Mouse (Mus musculus): Measurements from ENCODE around the gene Stam.
"Not testable (repeated sequence)": the region's sequence is repeated elsewhere in the genome, so short reads cannot be mapped to it uniquely, and the experiment has no call there.

Gene Stam

DNA sequence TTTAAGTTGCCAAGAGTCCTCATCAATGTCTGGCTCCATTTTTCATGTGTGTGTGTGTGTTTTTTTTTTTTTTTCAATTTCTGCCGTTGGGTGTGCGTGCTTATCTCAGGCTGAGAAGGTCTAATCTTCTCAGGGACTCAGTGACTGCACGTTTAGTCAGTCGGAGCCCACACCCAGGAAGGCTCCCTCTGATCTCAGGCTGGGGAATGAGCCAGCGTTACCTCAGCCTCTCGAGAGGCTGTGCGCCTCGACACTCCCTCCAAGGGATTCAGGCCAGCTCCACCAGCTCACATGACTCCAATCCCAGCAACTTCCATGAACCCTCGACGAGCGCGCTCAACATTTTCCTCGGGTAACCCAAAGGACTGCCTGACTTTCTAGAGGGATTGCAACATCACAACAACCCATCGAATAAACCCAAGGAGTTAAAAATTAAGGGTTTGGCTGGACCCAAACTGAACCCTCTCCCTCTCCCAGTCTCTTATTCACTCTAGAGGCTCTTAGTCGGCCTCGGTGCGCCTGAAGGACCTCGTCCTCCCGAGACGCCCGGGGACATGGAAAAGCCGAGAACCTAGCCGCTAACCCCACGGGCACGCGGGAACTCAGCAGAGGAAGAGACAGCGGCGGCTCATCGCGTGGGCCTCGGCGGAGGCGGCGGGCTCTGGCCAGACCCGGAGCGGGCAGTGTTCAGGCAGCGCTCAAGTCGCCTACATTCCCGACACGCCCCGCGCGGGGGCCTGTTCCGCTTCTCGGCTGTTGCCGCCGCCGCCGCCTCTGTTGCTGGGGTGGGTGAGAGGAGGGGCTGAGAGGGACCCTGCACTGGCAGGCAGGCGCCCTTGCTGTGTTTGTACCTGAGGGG lies at the start of gene Stam:
Gene Stam (plus strand): TSS at position 737 of the 859 bp plus-strand sequence.
- DNase-seq (ENCODE audit: low read depth in 1 of 2, low spot score in 2 of 2) = peak; percentile 58 to 79

DNA sequence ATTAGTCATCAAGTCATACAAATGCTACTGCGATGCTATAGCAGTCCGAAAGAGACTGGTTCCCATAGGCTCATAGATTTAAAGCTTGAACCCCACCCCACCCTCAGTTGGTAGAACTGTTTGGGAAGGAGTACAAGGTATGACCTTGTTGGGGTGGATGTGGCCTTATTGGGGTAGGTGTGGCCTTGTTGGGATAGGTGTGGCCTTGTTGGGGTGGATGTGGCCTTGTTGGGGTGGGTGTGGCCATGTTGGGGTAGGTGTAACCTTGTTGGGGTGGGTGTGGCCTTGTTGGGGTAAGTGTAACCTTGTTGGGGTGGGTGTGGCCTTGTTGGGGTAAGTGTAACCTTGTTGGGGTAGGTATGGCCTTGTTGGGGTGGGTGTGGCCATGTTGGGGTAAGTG lies 32.6 kb upstream of the Stam start:
- DNase-seq (ENCODE audit: low read depth in 1 of 2, low spot score in 2 of 2) = no peak

DNA sequence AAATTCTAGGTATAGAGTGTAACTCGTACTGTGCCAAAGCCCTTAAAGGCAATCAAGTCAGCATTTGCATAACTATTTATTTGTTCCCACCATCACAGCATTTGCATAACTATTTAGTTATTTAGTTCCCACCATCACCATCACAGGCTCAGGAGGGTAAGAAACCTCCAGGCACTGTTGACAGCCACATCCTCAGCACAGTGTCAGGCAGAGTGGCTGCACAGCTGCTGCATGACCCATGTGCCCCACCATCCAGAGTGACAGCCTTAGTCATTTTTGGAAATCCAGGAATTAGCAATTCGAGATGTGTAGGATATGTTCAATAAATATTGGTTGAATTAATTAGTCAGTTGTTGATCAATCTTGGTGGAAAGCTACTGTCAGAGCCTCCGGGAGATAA lies 30.9 kb upstream of the Stam start:
- DNase-seq (ENCODE audit: low read depth in 1 of 2, low spot score in 2 of 2) = no peak

DNA sequence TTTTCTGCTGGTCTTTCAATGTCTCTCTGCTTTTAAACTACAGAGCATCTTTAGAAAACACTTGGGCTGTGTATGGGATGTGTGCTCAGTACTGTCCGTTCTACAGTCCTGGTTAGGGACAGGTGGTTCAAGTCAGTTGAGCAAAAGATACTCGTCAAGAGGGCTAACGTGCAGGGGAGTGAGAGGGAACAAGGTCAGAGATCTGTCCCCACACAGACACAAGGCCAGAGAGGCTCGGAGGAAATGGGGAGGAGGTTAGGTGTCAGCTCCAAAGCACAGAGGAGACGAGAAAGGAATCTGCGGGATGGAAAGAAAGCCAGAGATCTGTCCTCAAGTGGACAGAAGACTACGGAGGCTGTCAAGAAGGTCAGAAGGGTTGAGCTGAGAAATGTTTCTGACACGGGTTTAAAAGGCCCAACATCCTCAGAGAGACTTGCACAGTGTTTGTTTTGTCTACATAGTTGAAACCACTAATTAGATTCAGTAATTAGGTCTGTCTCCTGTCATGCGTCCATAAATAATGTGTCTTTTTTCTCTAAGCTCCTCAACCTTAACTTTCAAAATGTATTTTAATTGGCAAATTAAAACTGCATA lies 30.2 kb upstream of the Stam start:
- DNase-seq (ENCODE audit: low read depth in 1 of 2, low spot score in 2 of 2) = no peak

DNA sequence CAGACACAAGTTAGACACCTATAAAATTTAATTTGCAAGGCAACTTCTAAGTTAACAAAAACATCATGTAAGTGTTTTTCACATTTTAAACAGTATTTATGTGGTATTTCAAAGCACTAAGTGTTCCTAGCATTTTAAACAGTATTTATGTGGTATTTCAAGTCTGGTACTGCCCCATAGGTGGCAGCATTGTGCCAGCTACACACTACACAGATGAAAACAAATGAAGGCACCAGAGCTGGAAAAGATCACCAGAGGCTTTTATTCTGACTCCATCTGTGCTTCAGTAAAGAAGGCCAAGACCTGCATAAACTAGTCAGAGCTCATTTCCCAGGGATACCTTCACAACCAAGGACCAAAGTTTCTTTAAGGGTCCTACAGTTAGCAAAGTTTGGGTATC lies 25.5 kb upstream of the Stam start:
- no peak for DNase-seq (ENCODE audit: low read depth in 1 of 2, low spot score in 2 of 2)

DNA sequence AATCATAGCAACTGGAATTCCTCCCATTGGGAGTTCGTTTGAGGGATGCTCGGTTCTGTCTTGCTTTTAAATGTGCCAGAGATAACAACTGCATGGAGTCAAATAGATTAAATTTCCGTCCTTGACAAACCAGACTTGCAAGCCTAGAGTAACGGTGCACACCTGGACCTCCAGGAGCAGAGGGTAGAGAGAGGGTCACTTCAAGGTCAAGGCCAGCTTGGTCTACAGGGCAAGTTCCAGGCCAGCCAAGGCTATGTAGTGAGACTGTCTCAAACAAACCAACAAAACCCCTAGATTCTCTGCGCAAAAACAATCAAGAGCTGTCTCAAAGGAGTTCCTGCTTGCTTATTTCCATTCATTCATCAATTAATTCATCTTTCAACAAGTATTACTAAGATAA lies 25.1 kb upstream of the Stam start:
- no peak for DNase-seq (ENCODE audit: low read depth in 1 of 2, low spot score in 2 of 2)

DNA sequence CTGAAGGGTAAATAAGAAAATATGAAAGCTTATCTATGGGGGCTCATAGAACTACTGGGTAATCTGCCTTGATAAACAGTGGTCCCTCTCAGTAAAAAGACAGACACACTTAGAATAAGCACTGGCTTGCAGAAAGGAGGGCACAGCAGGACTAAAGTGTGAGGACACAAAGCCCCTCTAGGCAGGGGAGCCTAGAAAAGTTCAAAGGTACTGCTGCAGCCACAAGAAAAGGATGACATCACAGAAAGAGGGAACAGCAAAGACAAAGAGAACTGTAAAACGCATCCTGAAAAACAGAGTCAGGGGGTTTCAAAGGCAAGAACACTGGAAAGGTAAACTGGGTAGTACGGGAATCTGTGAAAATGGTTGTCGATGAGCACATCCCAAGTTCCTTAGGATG lies 20.3 kb upstream of the Stam start:
- no peak for DNase-seq (ENCODE audit: low read depth in 1 of 2, low spot score in 2 of 2)

DNA sequence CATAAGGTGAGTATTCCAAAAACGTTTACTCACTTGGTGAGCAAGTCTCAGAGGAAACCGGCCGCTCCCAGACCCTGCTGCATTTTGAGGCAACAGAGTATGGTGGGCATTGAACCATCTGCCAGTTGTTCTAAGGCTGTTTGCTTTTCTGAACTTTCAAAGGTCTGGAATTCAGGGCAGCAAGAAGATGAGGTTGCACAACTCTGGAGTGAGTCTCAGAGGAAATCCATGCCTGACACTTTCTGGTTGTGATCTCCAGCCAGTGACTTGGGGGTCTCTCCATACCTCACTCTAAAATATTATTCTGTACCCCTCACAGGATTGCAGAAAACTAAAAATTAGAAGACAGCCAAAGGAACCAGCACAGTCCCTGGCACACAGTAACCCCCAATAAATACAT lies 19.7 kb upstream of the Stam start:
- DNase-seq (ENCODE audit: low read depth in 1 of 2, low spot score in 2 of 2) = no peak

DNA sequence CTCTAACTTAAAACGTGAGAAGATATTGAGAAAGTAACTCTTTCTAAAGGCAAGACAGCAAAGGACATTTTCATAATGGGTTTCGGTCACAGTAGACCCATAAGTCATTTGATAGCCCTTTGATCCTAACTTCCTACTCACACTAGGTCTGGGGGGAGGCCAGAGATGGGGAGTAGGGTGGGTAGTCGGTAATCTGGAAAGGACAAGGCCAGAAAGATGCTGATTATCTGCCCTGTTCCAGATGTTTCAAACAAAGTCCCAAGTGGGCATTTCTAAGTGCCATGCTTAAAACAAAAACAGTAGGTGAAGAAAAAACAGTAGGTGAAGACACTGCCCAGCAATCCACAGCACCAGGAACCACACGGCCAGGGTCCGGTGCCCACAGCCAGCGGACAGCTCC lies 19.2 kb upstream of the Stam start:
- DNase-seq (ENCODE audit: low read depth in 1 of 2, low spot score in 2 of 2) = no peak

DNA sequence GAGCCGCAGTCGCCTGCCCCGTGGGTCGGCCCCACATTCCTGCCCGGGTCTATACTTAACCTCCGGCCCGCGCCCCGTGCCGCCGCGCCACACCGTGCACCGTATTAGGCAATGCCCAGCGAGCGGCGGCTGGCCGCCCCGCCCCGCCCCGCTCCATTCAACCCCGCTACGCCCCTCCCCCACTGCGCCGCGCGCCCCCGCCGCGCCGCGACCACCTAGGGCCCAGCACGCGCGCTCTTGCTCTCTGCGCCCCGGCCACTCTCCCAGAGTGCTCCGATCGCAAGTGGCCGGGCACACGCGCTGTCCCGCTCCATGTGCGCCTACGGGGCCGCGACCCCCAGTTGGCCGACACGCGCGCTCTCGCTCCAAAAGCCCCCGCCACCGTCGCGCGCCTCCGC lies 18.7 kb upstream of the Stam start:
- no peak for DNase-seq (ENCODE audit: low read depth in 1 of 2, low spot score in 2 of 2)

DNA sequence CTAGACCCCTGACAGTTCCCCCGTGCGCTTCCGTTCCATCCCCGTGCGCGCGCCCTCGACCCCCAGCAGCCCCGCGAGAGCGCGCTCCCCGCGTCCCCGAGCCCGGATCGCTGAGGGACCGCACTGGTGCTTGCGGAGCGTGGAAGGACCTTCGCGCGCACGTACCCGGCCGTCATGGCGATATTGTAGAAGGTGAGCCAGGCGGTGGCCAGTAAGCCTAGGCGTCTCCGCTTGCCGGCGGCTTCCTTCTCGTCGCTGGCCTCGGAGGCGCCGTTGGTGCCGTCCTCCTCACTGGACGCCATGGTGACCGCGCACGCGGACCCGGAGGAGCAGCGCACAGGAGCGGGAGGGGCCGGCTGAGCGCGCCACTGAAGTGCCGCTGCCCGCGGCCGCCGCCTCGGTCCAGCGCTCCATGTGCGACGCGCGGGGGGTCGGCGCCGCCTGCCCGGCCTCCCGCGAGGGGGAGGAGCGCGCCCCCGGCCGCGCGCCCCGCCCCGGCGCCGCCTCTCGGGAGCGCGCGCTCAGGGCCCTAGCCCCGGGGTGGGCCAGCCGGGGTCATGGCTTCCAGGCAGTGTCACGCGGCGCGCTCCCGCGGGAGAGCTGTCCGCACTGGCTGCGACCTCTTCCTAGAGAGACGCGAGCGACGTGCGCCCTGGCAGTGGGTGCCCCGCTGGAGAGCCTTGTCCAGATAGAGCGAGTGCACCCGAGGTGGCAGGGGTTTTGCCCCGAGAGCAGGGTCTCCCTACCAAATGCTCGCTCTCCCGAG lies 18.1 kb upstream of the Stam start, which contains the start of gene Hacd1:
Gene Hacd1 (minus strand): TSS at position 570 of the 766 bp plus-strand sequence.
- DNase-seq (ENCODE audit: low read depth in 1 of 2, low spot score in 2 of 2) = peak in 1 of 2 experiments; percentile 17

DNA sequence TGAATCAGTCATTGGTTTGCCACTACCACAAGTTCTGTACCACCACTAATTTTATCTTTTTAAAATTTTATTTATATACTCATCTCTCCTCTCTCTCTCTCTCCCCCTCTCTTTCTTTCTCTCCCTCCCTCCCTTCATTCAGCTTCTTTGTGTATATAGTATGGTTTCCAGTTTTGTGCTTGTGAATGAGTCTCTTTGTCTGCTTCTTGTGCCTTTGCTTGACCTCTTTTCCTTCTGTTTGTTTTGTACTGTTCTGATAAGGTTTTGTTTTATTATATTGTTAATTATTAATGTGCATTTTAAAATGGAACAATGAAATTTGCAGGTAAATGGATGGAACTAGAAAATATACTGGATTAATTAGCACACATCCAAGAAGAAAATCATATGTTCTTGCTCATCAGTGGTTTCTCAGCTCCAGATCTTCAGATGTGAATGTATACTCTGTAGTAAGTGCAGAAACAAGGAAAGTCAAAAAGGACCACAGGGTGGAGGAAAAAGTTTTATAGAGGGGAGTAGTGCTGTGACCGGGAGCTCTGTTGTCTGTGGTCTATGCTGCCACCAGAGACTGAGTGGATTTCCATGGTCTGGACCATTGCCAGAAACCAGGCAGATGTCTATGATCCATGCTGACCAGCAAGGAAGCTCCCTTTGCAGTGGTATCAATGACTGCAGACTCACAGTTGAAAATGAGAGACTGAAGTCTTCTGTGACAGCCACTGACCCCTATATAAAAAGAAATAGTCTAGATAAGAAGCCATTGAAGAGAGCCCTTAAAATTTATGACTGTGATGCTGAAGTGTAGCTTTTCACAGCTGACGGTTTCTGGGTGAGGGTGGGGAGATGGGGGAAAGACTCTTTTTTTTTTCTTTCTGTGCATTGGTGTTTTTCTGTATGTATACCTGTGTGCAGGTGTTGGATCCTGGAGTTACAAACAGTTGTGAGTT lies 7.9 kb upstream of the Stam start:
- no peak for DNase-seq (ENCODE audit: low read depth in 1 of 2, low spot score in 2 of 2)

DNA sequence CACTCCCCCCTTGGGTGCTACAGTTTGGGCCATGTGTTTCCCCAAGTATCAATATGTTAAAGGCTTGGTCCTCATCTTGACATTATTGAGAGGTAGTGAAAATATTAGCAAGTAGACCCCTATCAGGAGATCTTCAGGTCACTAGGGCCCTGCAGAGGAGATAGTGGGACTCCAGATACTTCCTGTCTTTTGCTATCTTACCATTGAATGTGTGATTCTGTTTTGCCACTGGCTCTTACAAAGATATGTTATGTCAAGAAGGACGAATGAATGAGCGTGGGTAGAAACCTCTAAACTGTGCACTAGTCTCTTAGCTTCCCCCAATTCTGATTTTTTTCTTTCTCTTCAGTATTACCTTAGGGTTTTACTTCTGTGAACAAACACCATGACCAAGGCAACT lies 4.9 kb upstream of the Stam start:
- no peak for DNase-seq (ENCODE audit: low read depth in 1 of 2, low spot score in 2 of 2)

DNA sequence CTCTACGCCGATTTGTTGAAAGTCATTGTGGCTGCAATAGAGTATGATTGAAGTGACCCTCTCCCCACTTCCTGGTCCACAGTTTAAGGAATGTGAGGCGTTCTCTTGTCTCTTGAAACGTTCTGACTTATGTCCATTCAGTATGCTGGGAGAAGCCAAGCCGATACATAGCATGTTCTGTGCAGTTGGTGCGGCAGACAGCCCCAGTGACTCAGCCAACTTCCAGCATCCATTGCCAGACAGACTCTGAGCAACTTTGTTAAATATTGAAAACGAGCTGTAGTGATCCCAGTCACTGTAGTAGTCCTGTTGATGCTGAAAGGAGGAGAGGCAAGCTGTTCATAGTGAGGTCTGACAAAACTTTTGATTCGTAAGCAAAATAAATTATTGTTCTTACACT lies 3.4 kb upstream of the Stam start:
- DNase-seq (ENCODE audit: low read depth in 1 of 2, low spot score in 2 of 2) = no peak

DNA sequence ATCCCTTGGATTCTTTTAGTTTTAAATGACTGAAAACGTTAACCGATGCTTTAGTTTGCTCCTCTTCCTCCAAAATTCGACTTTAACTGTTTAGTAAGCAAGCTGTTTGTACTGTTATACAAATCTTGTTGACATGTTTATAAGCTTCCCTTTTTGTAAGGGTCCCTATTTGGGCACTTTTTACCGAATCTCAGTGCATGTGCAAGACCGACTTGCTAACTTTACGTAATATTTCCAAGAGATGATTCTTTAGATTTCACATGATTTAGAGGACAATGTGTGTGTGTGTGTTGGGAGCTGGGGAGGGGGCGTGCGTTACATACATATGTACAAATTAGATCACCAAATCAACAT lies 913 bp upstream of the Stam start:
- no peak for DNase-seq (ENCODE audit: low read depth in 1 of 2, low spot score in 2 of 2)

DNA sequence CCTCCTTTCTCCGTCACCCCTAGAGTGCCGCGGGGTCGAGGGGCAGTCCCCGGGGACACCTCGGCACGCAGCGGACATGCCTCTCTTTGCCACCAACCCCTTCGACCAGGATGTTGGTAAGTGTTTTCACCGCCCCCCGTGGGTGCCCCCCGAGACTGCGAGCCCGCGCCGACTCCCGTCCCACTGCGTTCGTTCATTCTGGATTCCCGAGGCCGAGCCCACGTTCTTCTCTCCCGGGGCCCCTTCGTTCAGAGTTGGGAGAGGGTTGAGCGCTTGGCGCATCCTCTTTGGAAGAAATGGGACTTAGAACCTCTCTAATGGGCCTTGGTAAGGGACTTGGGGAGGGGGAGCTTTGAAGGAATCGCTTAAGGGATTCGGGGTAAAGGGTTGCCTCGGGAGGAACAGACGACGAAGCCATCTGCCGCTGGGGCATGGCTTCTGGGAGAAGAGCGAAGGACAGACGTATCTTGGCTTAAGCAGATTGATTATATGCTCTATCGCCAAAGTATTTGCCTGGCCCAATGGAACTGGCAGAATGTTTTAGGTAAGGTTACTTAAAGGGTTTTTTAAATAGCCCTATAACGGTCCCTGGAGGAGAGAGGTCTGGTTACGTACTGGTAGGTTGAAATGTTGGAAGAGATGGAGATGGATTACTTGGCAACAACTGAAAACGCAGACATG lies 463 bp downstream of the Stam start:
- no peak for DNase-seq (ENCODE audit: low read depth in 1 of 2, low spot score in 2 of 2)

DNA sequence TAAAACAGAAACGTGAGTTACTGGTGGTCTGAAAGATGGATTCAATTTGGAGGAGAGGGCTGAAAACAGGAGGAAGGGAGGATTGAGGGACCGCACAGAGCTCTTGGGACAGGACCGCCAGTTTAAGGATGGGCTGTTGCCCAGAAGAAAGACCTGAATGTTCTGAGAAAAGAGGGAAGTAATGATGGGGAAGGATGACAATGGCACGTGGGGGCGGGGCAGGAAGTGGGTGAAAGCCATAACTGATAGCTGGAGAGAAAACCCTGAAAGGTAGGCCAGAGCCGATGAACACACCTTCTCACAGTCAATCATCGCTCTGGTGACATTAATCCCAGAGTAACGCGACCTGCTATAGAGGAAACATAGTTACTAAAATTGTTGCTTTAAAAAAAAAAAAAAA lies 4.6 kb downstream of the Stam start:
- DNase-seq (ENCODE audit: low read depth in 1 of 2, low spot score in 2 of 2) = not testable (repeated sequence)

DNA sequence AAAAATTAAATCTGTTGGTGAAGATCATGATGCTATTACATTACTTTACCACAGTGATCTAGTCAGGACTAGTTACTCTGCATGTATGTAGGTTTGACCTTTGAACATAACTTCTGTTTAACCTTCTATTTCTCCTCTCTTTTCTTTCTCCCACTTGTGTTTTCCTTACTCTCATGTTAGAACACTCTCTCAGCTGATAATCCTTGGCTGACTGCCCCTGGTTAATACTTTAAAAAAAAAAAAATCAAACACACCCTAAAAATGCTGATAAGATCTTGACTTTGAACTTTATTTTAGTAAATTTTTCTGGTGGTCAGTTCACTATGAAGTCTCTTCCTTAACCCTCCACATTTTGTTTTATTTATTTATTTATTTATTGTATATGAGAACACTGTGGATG lies 26.6 kb downstream of the Stam start:
- no peak for DNase-seq (ENCODE audit: low read depth in 1 of 2, low spot score in 2 of 2)

DNA sequence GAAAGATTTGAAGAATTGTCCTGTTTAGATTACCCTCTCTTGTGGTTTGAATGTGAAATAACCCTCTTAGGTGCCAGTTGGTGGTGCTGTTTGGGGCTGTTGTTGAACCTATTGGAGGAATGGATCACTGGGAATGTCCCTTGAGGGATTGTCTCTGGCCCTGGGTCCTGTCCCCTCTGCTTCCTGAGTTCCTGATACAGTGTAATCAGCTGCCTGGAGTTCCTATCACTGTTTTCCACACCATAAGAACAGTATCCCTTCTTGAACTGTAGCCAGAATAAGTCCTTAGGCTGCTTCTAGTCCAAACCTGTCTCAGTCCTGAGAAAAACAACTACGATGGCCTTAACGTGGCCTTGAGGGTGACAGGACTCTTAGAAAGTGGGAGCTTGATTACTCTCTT lies 28.7 kb downstream of the Stam start:
- no peak for DNase-seq (ENCODE audit: low read depth in 1 of 2, low spot score in 2 of 2)

DNA sequence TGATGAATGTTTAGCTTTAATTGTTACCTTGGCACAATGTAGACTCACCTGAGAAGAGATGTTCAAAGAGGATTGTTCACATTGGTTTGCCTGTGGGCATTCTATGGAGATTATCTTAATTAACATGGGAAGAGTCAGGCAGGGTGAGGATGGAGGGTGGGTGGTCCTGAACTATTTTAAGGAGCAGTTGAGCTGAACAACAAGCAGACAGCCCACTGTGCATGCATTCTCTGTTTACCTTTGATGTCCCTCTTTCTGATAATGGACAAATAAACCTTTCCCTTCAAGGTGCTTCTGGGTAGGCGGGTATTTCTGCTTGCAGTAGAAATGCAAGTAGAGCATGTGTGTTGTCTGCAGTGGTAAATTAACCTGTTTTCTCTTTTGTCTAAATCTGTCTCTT lies 30.0 kb downstream of the Stam start:
- no peak for DNase-seq (ENCODE audit: low read depth in 1 of 2, low spot score in 2 of 2)

DNA sequence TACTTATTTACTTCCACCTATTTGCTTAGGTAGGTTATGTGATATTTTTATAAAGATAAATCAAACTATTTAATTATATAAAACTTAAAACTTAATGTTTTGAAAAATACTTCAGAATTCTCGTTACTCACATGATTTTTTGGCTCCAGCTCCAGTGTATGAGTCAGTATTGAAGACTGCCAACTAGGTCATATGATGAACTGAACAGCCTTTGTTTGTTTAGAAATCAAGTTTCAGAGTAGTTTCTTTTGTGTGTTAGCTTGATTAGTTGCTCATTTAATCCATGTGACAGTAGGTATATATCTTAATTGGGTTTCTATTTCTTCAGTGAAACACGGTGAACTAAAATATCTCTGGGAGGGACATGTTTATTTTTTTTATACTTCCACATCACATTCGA lies 33.8 kb downstream of the Stam start:
- DNase-seq (ENCODE audit: low read depth in 1 of 2, low spot score in 2 of 2) = no peak
